Mouse (Mus musculus) heart, embryonic 10.5 days (tissue): ENCODE measurements at regions not wholly inside any gene's neighbourhood (a gene's known extent, or its start where the extent isn't known, plus 50 kb on each side); places are given as distances from the start of the nearest gene placed in this dataset.

Experiments used
- DNase-seq: peaks from one replicate; pipeline ENCODE4 v3.0.0-alpha.2; 2017; ENCODE audit warnings: low spot score
- H3K27ac ChIP-seq: fragments of 300-500 bp; sonication (generic); 2 replicates; pipeline ENCODE4 v1.5.1; 2016; ENCODE audit warnings: mild to moderate bottlenecking
- H3K27me3 ChIP-seq: fragments of 300-500 bp; sonication (generic); 2 replicates; pipeline ENCODE4 v1.6.1; 2016; ENCODE audit warnings: mild to moderate bottlenecking; ENCODE audit not compliant: poor library complexity, insufficient read depth, severe bottlenecking
- H3K36me3 ChIP-seq: fragments of 300-500 bp; sonication (generic); 2 replicates; pipeline ENCODE4 v1.6.1; 2016; ENCODE audit warnings: mild to moderate bottlenecking, moderate library complexity
- H3K4me1 ChIP-seq: fragments of 300-500 bp; sonication (generic); 2 replicates; pipeline ENCODE4 v1.6.1; 2016; ENCODE audit warnings: mild to moderate bottlenecking
- H3K4me3 ChIP-seq: fragments of 300-500 bp; sonication (generic); 2 replicates; pipeline ENCODE4 v1.5.1; 2016; ENCODE audit warnings: mild to moderate bottlenecking, moderate library complexity
- H3K9me3 ChIP-seq: fragments of 300-500 bp; sonication (generic); 2 replicates; pipeline ENCODE4 v1.6.1; 2016; ENCODE audit warnings: mild to moderate bottlenecking, moderate library complexity
- WGBS: fragments of 180-500 bp; shearing (Covaris S2); methylation state at CpG from one replicate; pipeline ENCODE4 v1.1.7; 2016; 5-methylcytosine and 5-hydroxymethylcytosine counted together

- no peaks in the 10 kb centered on the region for H3K27me3 ChIP-seq
- 69% methylated on average over 1 of the region's 1 CpGs for WGBS
These were observed 356.1 kb upstream of the Kif2a start for GRCm38 (mm10) chr13:107378076-107378475.

GRCm38 (mm10) chr13:107372666-107373065, 350.7 kb upstream of the Kif2a start:
- Histone ChIP-seq H3K4me3 (no peak overlapping the region), H3K27me3 (no peaks in the 10 kb centered on the region), H3K9me3 (no peaks in the 10 kb centered on the region), H3K36me3 (no peaks in the 10 kb centered on the region), H3K4me1 (0 out of 2 replicates have a peak, but pooled peaks cover 6% of the 10 kb centered on the region), H3K27ac (no peak overlapping the region)
- 77% methylated on average over 3 of the region's 3 CpGs for WGBS
- no peak for DNase-seq

More at GRCm38 (mm10) chr13:107378076-107378475, 356.1 kb upstream of the Kif2a start:
- no peaks in the 10 kb centered on the region for H3K9me3 ChIP-seq
- no peak for DNase-seq
- H3K4me3 ChIP-seq: no peak overlapping the region
- no peaks in the 10 kb centered on the region for H3K36me3 ChIP-seq
- H3K4me1 ChIP-seq: no peaks in the 10 kb centered on the region
- H3K27ac ChIP-seq: no peak overlapping the region

GRCm38 (mm10) chr13:107371616-107372582, 350.0 kb upstream of the Kif2a start:
- Histone ChIP-seq H3K4me1 (0 out of 2 replicates have a peak, but pooled peaks cover 6% of the 10 kb centered on the region), H3K36me3 (no peaks in the 10 kb centered on the region), H3K27ac (no peak overlapping the region), H3K4me3 (peak overlapping the region; percentile 18; the same call in 1 of the 2 replicates), H3K9me3 (no peaks in the 10 kb centered on the region), H3K27me3 (no peaks in the 10 kb centered on the region)
- 35% methylated on average over 17 of the region's 17 CpGs for WGBS
- no peak for DNase-seq

GRCm38 (mm10) chr13:107367639-107368038, 345.7 kb upstream of the Kif2a start:
- no peak for DNase-seq
- Histone ChIP-seq H3K4me3 (no peak overlapping the region), H3K27ac (no peak overlapping the region), H3K27me3 (no peaks in the 10 kb centered on the region), H3K9me3 (no peaks in the 10 kb centered on the region), H3K4me1 (0 out of 2 replicates have a peak, but pooled peaks cover 6% of the 10 kb centered on the region), H3K36me3 (no peaks in the 10 kb centered on the region)
- WGBS: 87% methylated on average over 9 of the region's 9 CpGs

DNA sequence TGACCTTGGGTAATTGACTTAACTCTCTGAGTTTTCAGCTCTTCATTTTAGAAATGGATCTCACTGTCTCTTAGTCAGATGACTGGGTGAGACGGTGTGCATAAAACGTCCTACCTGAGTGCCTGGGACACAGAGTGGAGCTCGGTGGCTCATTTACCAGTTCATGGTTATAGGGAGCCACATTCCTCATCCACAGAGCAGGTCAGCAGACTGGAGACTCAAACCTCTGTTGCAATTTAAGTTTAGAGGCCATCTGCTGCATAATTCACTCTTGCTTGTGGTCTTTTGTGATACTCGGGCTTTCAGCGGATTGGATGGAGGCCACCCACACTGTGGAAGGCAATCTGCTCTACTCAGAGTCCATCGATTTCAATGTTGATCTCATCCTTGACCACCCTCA, 343.8 kb upstream of the Kif2a start:
- H3K27me3 ChIP-seq: no peaks in the 10 kb centered on the region
- no peak overlapping the region for H3K4me3 ChIP-seq
- no peak for DNase-seq
- WGBS: 81% methylated on average over 6 of the region's 6 CpGs
- no peaks in the 10 kb centered on the region for H3K4me1 ChIP-seq
- no peaks in the 10 kb centered on the region for H3K36me3 ChIP-seq
- no peaks in the 10 kb centered on the region for H3K9me3 ChIP-seq
- no peak overlapping the region for H3K27ac ChIP-seq

DNA sequence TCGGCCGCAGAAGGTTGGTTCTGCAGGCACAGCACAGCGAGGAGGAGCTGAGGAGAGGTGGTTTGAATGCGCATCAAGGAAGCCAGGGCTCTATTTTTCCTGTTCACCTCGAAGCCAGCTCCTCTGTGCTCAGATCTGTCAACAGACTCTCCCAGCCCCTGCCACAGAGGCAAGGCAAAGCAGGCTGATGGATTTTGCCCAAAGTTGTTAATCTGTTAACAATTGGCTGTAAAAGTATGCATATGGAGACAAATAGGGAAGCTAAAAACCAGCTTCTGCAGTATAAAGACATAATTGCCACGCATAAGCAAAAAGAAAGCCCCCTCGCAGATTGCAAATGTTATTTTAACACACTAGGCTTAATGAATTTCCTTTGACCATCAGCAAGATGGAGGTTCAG, 343.3 kb upstream of the Kif2a start:
- WGBS: 70% methylated on average over 7 of the region's 7 CpGs
- Histone ChIP-seq H3K27me3 (no peaks in the 10 kb centered on the region), H3K4me1 (no peaks in the 10 kb centered on the region), H3K4me3 (no peak overlapping the region), H3K9me3 (no peaks in the 10 kb centered on the region), H3K27ac (no peak overlapping the region), H3K36me3 (no peaks in the 10 kb centered on the region)
- no peak for DNase-seq

- Histone ChIP-seq H3K27ac (no peak overlapping the region), H3K27me3 (no peaks in the 10 kb centered on the region), H3K9me3 (no peaks in the 10 kb centered on the region), H3K4me3 (no peak overlapping the region), H3K36me3 (no peaks in the 10 kb centered on the region), H3K4me1 (no peaks in the 10 kb centered on the region)
- WGBS: 75% methylated on average over 8 of the region's 8 CpGs
- no peak for DNase-seq
These were observed 341.1 kb upstream of the Kif2a start for GRCm38 (mm10) chr13:107362806-107363687.

DNA sequence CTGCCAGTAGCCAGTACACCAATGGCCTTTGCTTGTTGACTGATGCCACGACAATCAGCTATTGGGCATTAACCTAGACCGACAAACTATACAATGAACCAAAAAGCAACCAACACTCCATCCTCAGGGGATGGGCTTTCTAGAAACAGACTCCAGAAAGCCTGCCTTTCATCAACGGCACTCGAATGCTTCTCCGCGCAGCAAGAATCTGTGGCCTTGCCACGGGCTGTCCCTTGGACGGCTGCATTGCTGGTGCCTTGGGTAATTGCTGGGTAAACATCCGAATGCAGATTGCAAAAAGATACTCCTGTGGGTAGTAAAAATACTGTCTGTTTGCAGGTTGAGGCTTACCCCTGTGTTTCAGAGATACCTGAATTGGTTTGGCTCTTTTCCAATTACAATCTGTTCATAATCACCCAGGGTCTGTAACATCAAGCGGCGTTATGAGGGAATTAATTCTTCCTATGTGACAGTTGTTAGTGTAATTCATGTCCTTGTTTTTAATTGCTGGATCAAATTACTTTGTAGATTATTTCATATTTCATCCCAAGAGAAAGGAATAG, 319.0 kb upstream of the Kif2a start:
- WGBS: 72% methylated on average over 11 of the region's 11 CpGs
- no peak for DNase-seq

GRCm38 (mm10) chr13:107338111-107338510, 316.2 kb upstream of the Kif2a start:
- no peaks in the 10 kb centered on the region for H3K36me3 ChIP-seq
- H3K4me1 ChIP-seq: no peaks in the 10 kb centered on the region
- no peak for DNase-seq
- H3K9me3 ChIP-seq: no peaks in the 10 kb centered on the region
- no peaks in the 10 kb centered on the region for H3K27me3 ChIP-seq
- 89% methylated on average over 12 of the region's 12 CpGs for WGBS
- H3K27ac ChIP-seq: no peak overlapping the region
- H3K4me3 ChIP-seq: no peak overlapping the region

More for the DNA sequence above, 319.0 kb upstream of the Kif2a start:
- H3K4me3 ChIP-seq: no peak overlapping the region
- no peaks in the 10 kb centered on the region for H3K9me3 ChIP-seq
- H3K27ac ChIP-seq: no peak overlapping the region
- H3K27me3 ChIP-seq: no peaks in the 10 kb centered on the region
- H3K36me3 ChIP-seq: no peaks in the 10 kb centered on the region
- H3K4me1 ChIP-seq: no peaks in the 10 kb centered on the region

- H3K9me3 ChIP-seq: no peaks in the 10 kb centered on the region
- no peaks in the 10 kb centered on the region for H3K4me1 ChIP-seq
- H3K27me3 ChIP-seq: no peaks in the 10 kb centered on the region
- H3K27ac ChIP-seq: no peak overlapping the region
- no peak for DNase-seq
- no peaks in the 10 kb centered on the region for H3K36me3 ChIP-seq
- 80% methylated on average over 10 of the region's 10 CpGs for WGBS
- H3K4me3 ChIP-seq: no peak overlapping the region
These were observed 315.2 kb upstream of the Kif2a start for GRCm38 (mm10) chr13:107337111-107337510.

- DNase-seq: no peak
- no peak overlapping the region for H3K4me3 ChIP-seq
- WGBS: 70% methylated on average over 5 of the region's 5 CpGs
- H3K4me1 ChIP-seq: 0 out of 2 replicates have a peak, but pooled peaks cover 2% of the 10 kb centered on the region
- H3K36me3 ChIP-seq: no peaks in the 10 kb centered on the region
- H3K27me3 ChIP-seq: no peaks in the 10 kb centered on the region
- no peaks in the 10 kb centered on the region for H3K9me3 ChIP-seq
- H3K27ac ChIP-seq: no peak overlapping the region
These were observed 307.4 kb upstream of the Kif2a start for GRCm38 (mm10) chr13:107329348-107329747.

- no peak for DNase-seq
- Histone ChIP-seq H3K4me3 (no peak overlapping the region), H3K36me3 (no peaks in the 10 kb centered on the region), H3K9me3 (no peaks in the 10 kb centered on the region), H3K27ac (no peak overlapping the region), H3K4me1 (0 out of 2 replicates have a peak, but pooled peaks cover 2% of the 10 kb centered on the region), H3K27me3 (no peaks in the 10 kb centered on the region)
- WGBS: 56% methylated on average over 3 of the region's 3 CpGs
These were observed 304.0 kb upstream of the Kif2a start for GRCm38 (mm10) chr13:107325707-107326495.
